Mouse (Mus musculus) liver, postnatal 0 days (tissue): ENCODE measurements at regions not wholly inside any gene's neighbourhood (a gene's known extent, or its start where the extent isn't known, plus 50 kb on each side); places are given as distances from the start of the nearest gene placed in this dataset.
A peak's percentile ranks its signal among the peaks of the same experiment; 100 is the strongest.

Experiments used
- ATAC-seq: fragments of 200-750 bp; cut with Nextera tagmentation; 2 replicates; pipeline ENCODE4 v1.8.0; 2017; ENCODE audit warnings: mild to moderate bottlenecking, moderate library complexity
- DNase-seq: peaks from one replicate; pipeline ENCODE4 v3.0.0-alpha.2; 2016
- H3K27ac ChIP-seq: fragments of 300-500 bp; sonication (generic); 2 replicates; pipeline ENCODE4 v1.5.1; 2014; ENCODE audit warnings: antibody characterized with exemption, moderate library complexity, mild to moderate bottlenecking, low read depth
- H3K27me3 ChIP-seq: fragments of 300-500 bp; sonication (generic); 2 replicates; pipeline ENCODE4 v1.6.1; 2014; ENCODE audit warnings: low read length, control low read depth, mixed read lengths; ENCODE audit not compliant: insufficient read depth
- H3K36me3 ChIP-seq: fragments of 300-500 bp; sonication (generic); replicated peaks from 2 replicates; pipeline ENCODE4 v1.6.1; 2014; ENCODE audit warnings: mild to moderate bottlenecking, control low read depth, low read length, moderate library complexity, mixed read lengths; ENCODE audit not compliant: insufficient read depth
- H3K4me1 ChIP-seq: fragments of 300-500 bp; sonication (generic); 2 replicates; pipeline ENCODE4 v1.6.1; 2014; ENCODE audit warnings: antibody characterized with exemption, mild to moderate bottlenecking, control low read depth; ENCODE audit not compliant: insufficient read depth
- H3K4me2 ChIP-seq: fragments of 300-500 bp; sonication (generic); 2 replicates; pipeline ENCODE4 v1.6.1; 2014; ENCODE audit warnings: low read depth, mild to moderate bottlenecking, low read length, moderate library complexity, mixed read lengths
- H3K4me3 ChIP-seq: fragments of 300-500 bp; sonication (generic); 2 replicates; pipeline ENCODE4 v1.5.1; 2014; ENCODE audit warnings: low read depth, low read length
- H3K9ac ChIP-seq: fragments of 300-500 bp; sonication (generic); replicated peaks from 2 replicates; pipeline ENCODE4 v1.6.1; 2014; ENCODE audit warnings: mild to moderate bottlenecking, moderate library complexity
- H3K9me3 ChIP-seq: fragments of 300-500 bp; sonication (generic); 2 replicates; pipeline ENCODE4 v1.6.1; 2016; ENCODE audit warnings: mild to moderate bottlenecking, control low read depth, low read length, mixed read lengths
- CTCF ChIP-seq: sonication (generic); IDR thresholded peaks from 2 replicates; pipeline ENCODE4 v1.5.1; 2016; ENCODE audit warnings: antibody characterized with exemption, low read depth
- EP300 ChIP-seq: IDR thresholded peaks from 2 replicates; pipeline ENCODE4 v1.6.1; 2016; ENCODE audit warnings: antibody characterized with exemption, low read depth, mild to moderate bottlenecking
- WGBS: fragments of 180-500 bp; shearing (Covaris S2); extraction: QIAGEN DNeasy Blood & Tissue Kit; methylation state at CpG from one replicate; pipeline ENCODE4 v1.1.7; 2014; ENCODE audit not compliant: insufficient replicate concordance; 5-methylcytosine and 5-hydroxymethylcytosine counted together

GRCm38 (mm10) chr2:142964340-142964739, 63.0 kb upstream of the Kif16b start:
- no peak overlapping the region for H3K4me3 ChIP-seq
- no peak for DNase-seq

GRCm38 (mm10) chr2:142967250-142967649, 65.9 kb upstream of the Kif16b start:
- Histone ChIP-seq H3K4me3 (no peak overlapping the region), H3K27me3 (no peaks in the 10 kb centered on the region), H3K4me1 (no peaks in the 10 kb centered on the region), H3K9ac (no peak overlapping the region), H3K9me3 (no peaks in the 10 kb centered on the region), H3K4me2 (no peak overlapping the region), H3K36me3 (no peaks in the 10 kb centered on the region), H3K27ac (no peak overlapping the region)
- DNase-seq (peak; percentile 54), ATAC-seq (no peak)
- TF ChIP-seq CTCF = peak; percentile 83
- TF ChIP-seq EP300 = no peak
- WGBS = 22% methylated on average over 4 of the region's 4 CpGs

More at GRCm38 (mm10) chr2:142964340-142964739, 63.0 kb upstream of the Kif16b start:
- no peak overlapping the region for H3K27ac ChIP-seq
- H3K9me3 ChIP-seq = no peaks in the 10 kb centered on the region
- no peak overlapping the region for H3K4me2 ChIP-seq
- no peaks in the 10 kb centered on the region for H3K4me1 ChIP-seq
- no peak overlapping the region for H3K9ac ChIP-seq
- H3K27me3 ChIP-seq = no peaks in the 10 kb centered on the region
- TF ChIP-seq CTCF = no peak
- TF ChIP-seq EP300 = no peak
- no peak for ATAC-seq
- no peaks in the 10 kb centered on the region for H3K36me3 ChIP-seq
- WGBS = 51% methylated on average over 2 of the region's 2 CpGs

DNA sequence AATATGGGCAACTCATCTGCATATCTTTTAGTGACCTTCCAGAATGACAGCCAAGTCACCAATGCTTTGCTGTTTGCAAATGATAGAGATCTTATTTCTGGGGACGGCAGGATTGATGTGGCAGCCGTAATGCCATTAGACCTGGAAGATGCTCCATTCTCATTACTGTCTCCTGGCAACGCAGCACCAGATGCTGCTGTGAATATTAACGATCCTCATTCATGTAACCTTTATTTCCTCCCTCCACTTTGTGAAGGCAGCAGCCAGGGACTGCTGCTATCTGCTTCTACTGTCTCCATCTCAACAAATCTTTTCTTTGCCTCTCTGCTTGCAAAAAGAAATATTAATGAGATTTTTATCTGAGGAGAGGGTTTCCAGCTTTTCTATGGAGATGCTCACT, 79.4 kb upstream of the Kif16b start:
- ATAC-seq = no peak
- TF ChIP-seq EP300 (no peak), CTCF (no peak)
- 69% methylated on average over 4 of the region's 4 CpGs for WGBS

DNA sequence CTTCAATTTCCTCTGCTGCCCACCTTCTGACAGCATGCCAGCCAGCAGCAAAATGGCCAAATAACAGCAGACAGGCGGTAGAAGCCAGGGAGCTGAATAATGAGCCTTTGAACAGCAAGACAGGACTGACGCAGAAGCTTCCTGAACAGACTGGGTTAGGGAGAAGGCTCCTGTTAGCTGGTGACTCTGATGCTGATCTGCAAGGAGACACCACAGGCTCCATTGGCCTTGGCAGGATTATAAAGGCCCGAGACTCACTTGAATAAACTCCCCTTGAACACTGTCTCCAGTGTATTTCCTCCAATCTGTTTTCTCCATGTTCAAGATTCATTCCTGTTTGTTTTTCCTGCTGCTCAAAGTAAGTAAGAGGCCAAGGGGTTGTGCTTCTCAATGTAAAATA, 74.1 kb upstream of the Snrpb2 start:
- Histone ChIP-seq H3K36me3 (no peaks in the 10 kb centered on the region), H3K4me2 (no peak overlapping the region), H3K27ac (no peak overlapping the region), H3K4me1 (no peaks in the 10 kb centered on the region), H3K9me3 (no peaks in the 10 kb centered on the region), H3K9ac (no peak overlapping the region), H3K27me3 (no peaks in the 10 kb centered on the region), H3K4me3 (no peak overlapping the region)
- no peak for DNase-seq
- TF ChIP-seq CTCF (no peak), EP300 (no peak)
- 51% methylated on average over 3 of the region's 3 CpGs for WGBS
- ATAC-seq = no peak

More for the DNA sequence above, 79.4 kb upstream of the Kif16b start:
- Histone ChIP-seq H3K4me2 (no peak overlapping the region), H3K4me1 (no peaks in the 10 kb centered on the region), H3K9ac (no peak overlapping the region), H3K27me3 (no peaks in the 10 kb centered on the region), H3K36me3 (no peaks in the 10 kb centered on the region), H3K9me3 (no peaks in the 10 kb centered on the region), H3K4me3 (no peak overlapping the region), H3K27ac (no peak overlapping the region)
- no peak for DNase-seq

GRCm38 (mm10) chr2:142996088-142996487, 66.8 kb upstream of the Snrpb2 start:
- Histone ChIP-seq H3K4me3 (no peak overlapping the region), H3K4me1 (no peaks in the 10 kb centered on the region), H3K4me2 (no peak overlapping the region), H3K27me3 (no peaks in the 10 kb centered on the region), H3K9me3 (no peaks in the 10 kb centered on the region), H3K9ac (no peak overlapping the region), H3K27ac (no peak overlapping the region), H3K36me3 (no peaks in the 10 kb centered on the region)
- TF ChIP-seq EP300 (no peak), CTCF (no peak)
- no peak for ATAC-seq
- DNase-seq = no peak

- 80% methylated on average over 6 of the region's 6 CpGs for WGBS
- ATAC-seq (no peak), DNase-seq (no peak)
- H3K9me3 ChIP-seq = no peaks in the 10 kb centered on the region
- no peaks in the 10 kb centered on the region for H3K36me3 ChIP-seq
- no peak for TF ChIP-seq EP300
- TF ChIP-seq CTCF = no peak
- no peak overlapping the region for H3K27ac ChIP-seq
- no peaks in the 10 kb centered on the region for H3K27me3 ChIP-seq
- H3K9ac ChIP-seq = no peak overlapping the region
- H3K4me2 ChIP-seq = no peak overlapping the region
- H3K4me3 ChIP-seq = no peak overlapping the region
- no peaks in the 10 kb centered on the region for H3K4me1 ChIP-seq
These were observed 60.0 kb upstream of the Snrpb2 start for GRCm38 (mm10) chr2:143002874-143003273.

DNA sequence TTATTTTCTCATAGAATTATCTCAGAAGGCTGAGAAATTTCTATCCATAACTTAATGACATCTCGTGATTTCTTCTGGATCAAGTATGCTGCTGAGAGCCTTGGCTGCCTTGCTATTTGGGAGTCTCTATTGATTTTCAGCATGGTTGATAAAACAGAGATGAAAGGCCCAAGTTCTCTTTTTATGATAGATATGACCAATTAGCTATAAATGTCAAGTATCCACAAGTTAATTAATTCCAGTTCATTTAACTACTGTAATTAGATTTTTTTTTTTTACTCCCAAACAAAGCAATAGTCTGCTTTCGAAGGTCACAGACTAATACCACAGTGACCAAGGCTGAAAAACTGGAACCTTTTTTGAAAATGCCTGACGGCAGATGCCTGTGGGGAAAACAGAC, 59.5 kb upstream of the Snrpb2 start:
- 71% methylated on average over 3 of the region's 3 CpGs for WGBS
- no peak overlapping the region for H3K27ac ChIP-seq
- no peaks in the 10 kb centered on the region for H3K9me3 ChIP-seq
- ATAC-seq (no peak), DNase-seq (no peak)
- no peak overlapping the region for H3K4me2 ChIP-seq
- no peaks in the 10 kb centered on the region for H3K27me3 ChIP-seq
- no peak overlapping the region for H3K9ac ChIP-seq
- H3K4me3 ChIP-seq = no peak overlapping the region
- no peaks in the 10 kb centered on the region for H3K36me3 ChIP-seq
- TF ChIP-seq EP300 (no peak), CTCF (no peak)
- H3K4me1 ChIP-seq = no peaks in the 10 kb centered on the region
